Mouse (Mus musculus): Measurements from ENCODE around the gene Tnpo1. TPM values are rescaled to one million over a fixed set of nuclear protein-coding genes. Genes with fewer than 3 reads are reported as not detected.
A peak's percentile ranks its signal among the peaks of the same experiment; 100 is the strongest.
"Not testable (repeated sequence)": the region's sequence is repeated elsewhere in the genome, so short reads cannot be mapped to it uniquely, and the experiment has no call there.

Gene Tnpo1
- total RNA-seq, 2 experiments from 2014 or later, result 33.5 to 33.8 TPM

- no peak for DNase-seq
These were observed 108.0 kb downstream of the Tnpo1 start for GRCm38 (mm10) chr13:98818205-98818604.

DNA sequence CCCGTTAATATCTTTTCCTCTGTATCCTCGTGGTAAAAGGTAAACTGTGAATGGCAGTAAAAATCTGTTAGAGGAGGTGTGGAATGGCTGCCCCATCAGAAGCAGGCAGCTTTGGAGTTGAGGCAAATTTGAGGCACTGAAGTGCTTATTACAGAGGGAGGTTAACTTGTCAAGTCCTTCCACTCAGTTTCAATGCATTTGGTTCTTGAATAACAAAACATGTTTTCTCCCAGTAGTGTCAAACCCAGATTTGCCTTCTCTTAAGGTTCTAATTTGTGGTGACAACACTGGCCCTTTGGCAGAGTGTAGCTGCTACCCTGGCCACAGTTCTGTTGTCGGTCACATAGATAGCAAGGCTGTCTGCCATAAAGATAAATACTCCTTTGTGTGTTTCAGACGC is 108.4 kb downstream of the Tnpo1 start:
- no peak for DNase-seq

GRCm38 (mm10) chr13:98816981-98817660 is 109.1 kb downstream of the Tnpo1 start:
- not testable (repeated sequence) for DNase-seq

GRCm38 (mm10) chr13:98816571-98816970 is 109.6 kb downstream of the Tnpo1 start:
- DNase-seq, result no peak

GRCm38 (mm10) chr13:98815147-98815785 is 110.9 kb downstream of the Tnpo1 start, which contains the start of gene Fcho2:
Gene Fcho2 (minus strand): TSS chr13:98815449.
- DNase-seq, result peak; percentile 99

DNA sequence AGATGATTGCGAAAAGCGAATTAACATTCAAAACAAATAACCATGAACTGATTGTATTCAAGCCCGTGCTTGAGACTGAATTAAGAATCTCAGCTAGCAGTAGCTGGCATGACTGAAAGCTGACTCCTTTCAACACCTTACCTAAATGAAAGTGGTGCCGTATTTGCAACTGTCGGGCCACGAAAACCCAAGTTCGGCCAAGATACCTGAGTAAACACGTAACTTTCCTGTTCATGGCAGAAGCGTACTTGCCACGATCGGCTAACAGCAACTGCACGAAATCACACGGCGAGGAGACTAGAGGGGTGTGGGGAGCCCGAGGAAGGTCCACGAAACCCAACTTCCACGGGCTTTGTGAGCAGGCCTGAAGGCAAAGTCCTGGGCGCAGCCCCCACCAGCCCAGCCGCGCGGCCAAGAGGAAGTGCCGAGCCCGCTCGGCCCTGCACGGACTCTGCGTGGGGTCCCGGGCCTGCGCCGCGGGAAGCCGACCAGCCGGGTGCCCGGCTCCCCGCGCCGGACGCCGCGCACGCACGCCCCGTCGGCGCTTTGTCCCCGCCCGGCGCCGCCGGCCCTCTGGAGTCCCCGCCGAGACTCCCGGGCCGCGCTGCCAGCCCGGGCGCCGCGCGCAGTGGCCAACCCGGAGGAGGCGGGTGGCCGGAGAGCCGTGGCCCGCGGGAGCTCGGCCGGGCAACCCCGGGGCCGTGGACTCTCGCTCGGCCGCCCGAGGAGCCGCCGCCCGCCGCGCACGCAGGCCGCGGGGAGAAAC is 111.7 kb downstream of the Tnpo1 start:
- DNase-seq, result no peak

DNA sequence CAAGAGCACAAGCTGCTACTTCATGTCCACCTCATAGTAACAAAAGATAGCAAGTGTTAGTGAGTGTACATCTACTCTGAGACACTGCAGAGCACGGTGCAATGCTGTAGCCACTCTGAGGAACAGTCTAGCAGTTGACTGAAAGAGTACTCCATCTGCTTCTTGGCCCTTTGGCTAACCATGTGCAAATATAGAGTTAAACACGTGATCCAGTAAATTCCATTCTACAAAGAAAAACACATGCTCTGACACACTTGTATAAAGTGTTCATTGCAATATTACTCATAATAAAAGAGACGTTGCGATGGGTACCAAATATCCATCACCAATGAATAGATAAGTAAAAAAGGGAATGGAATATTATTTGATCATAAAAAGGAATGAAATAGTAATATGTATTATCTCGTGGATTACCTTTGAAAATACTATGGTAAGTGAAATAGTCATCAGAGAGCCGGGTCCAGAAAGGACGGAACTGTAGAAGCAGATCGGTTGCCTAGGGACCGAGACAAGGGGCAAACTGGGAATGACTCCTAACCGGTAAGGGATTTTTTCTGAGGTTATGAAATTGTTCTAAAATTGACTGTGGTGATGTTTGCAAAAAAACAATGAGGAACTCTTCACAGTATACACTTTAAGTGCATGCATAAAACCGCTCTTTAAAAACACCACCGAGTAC is 112.4 kb downstream of the Tnpo1 start:
- no peak for DNase-seq

GRCm38 (mm10) chr13:98813167-98813566 is 113.0 kb downstream of the Tnpo1 start:
- DNase-seq, result no peak

GRCm38 (mm10) chr13:98812285-98812684 is 113.9 kb downstream of the Tnpo1 start:
- DNase-seq, result no peak

DNA sequence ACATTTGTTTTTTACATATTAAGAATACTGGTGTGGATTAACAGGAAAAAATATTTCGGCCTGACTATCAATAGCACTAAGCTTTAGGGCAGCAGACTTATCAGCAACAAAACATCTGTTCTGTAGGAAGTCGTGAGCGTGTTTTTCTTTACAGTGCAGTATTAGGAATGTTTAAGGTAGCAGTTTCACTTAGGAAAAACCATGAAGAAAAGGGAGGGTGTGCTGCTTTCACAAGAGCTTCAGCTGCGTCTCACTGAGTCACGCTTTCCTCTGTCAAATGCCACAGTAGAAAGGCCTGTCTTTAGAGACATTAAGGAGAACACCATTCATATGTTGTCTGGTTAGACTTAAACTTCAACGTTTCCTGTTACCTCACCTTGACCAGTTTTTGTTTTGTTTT is 116.0 kb downstream of the Tnpo1 start:
- DNase-seq, result no peak

GRCm38 (mm10) chr13:98809087-98809486 is 117.1 kb downstream of the Tnpo1 start:
- no peak for DNase-seq

DNA sequence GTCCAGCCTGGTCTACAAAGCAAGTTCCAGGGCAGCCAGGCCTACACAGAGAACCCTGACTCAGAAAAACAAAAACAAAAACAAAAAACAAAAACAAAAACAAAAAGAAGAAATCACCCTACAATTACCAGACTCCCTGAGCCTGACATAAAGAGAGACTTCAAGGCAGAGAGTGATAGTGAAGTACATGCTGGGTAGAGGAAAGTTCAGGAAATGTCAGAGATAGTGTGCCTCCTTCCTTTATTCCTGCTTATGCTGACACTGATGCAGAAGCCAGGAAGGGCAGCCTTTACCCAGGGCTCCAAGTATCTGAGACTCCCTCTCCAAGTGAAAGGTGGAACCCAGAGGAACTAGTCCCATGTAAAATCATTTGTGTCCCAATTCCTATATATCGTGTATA is 121.7 kb downstream of the Tnpo1 start:
- no peak for DNase-seq

DNA sequence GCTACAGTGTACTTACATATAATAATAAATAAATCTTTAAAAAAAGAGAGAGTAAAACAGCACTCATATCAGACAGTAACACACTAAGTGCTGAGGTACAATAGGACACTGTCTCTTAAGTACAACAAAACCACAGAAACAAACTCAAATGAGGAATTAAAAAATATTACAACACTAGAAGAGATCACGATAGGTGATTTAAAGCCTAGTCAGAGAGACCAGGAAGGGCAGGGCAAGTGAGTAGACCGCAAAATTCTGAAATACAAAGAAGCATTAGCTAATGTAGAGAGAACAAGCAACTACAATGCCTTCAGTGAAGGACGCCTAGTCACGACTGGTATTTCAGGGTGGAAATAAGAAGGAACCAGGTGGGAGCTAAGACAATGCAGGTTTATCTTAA is 122.5 kb downstream of the Tnpo1 start:
- no peak for DNase-seq

GRCm38 (mm10) chr13:98802957-98803356 is 123.2 kb downstream of the Tnpo1 start:
- DNase-seq, result no peak

GRCm38 (mm10) chr13:98795511-98795910 is 130.7 kb downstream of the Tnpo1 start:
- no peak for DNase-seq

- DNase-seq, result no peak
These were observed 133.3 kb downstream of the Tnpo1 start for GRCm38 (mm10) chr13:98792864-98793263.

- DNase-seq, result no peak
These were observed 134.5 kb downstream of the Tnpo1 start for GRCm38 (mm10) chr13:98791693-98792092.

Other genes with a start within 250 kb of the Tnpo1 start
- 1 to 10 TPM in 1 of 2 experiments, not detected in 1; 3.4 TPM for gene Tmem171, start 231.6 kb downstream of the Tnpo1 start, total RNA-seq (2021)
- gene Fcho2, start 110.9 kb downstream of the Tnpo1 start, total RNA-seq (2021), result 10 to 100 TPM; 18.9 to 20.7 TPM
- gene 1700024P04Rik, start 58.2 kb upstream of the Tnpo1 start, total RNA-seq (2021), result not detected